Mouse (Mus musculus) embryonic facial prominence, embryonic 13.5 days (tissue): ENCODE measurements at regions not wholly inside any gene's neighbourhood (a gene's known extent, or its start where the extent isn't known, plus 50 kb on each side); places are given as distances from the start of the nearest gene placed in this dataset.

ENCODE experiments used
- ATAC-seq: fragments of 200-750 bp; cut with Nextera tagmentation; 2 replicates; pipeline ENCODE4 v1.8.0; 2017; ENCODE audit warnings: low read depth; ENCODE audit not compliant: insufficient number of reproducible peaks, insufficient read depth, low FRiP score, low TSS enrichment
- H3K27ac ChIP-seq: fragments of 300-500 bp; sonication (generic); 2 replicates; pipeline ENCODE4 v1.5.1; 2015; ENCODE audit warnings: moderate library complexity, mild to moderate bottlenecking, inconsistent platforms
- H3K27me3 ChIP-seq: fragments of 300-500 bp; sonication (generic); 2 replicates; pipeline ENCODE4 v1.6.1; 2015; ENCODE audit warnings: mild to moderate bottlenecking, inconsistent platforms
- H3K36me3 ChIP-seq: fragments of 300-500 bp; sonication (generic); 2 replicates; pipeline ENCODE4 v1.6.1; 2015; ENCODE audit warnings: mild to moderate bottlenecking, inconsistent platforms
- H3K4me1 ChIP-seq: fragments of 300-500 bp; sonication (generic); 2 replicates; pipeline ENCODE4 v1.6.1; 2015; ENCODE audit warnings: inconsistent platforms
- H3K4me2 ChIP-seq: fragments of 300-500 bp; sonication (generic); 2 replicates; pipeline ENCODE4 v1.6.1; 2015; ENCODE audit warnings: moderate library complexity, mild to moderate bottlenecking, inconsistent platforms
- H3K4me3 ChIP-seq: fragments of 300-500 bp; sonication (generic); 2 replicates; pipeline ENCODE4 v1.5.1; 2015; ENCODE audit warnings: mild to moderate bottlenecking, inconsistent platforms
- H3K9ac ChIP-seq: fragments of 300-500 bp; sonication (generic); 2 replicates; pipeline ENCODE4 v1.6.1; 2015; ENCODE audit warnings: mild to moderate bottlenecking, inconsistent platforms
- H3K9me3 ChIP-seq: fragments of 300-500 bp; sonication (generic); 2 replicates; pipeline ENCODE4 v1.6.1; 2016; ENCODE audit warnings: inconsistent platforms
- WGBS: fragments of 180-500 bp; shearing (Covaris S2); methylation state at CpG from one replicate; pipeline ENCODE4 v1.1.7; 2015; ENCODE audit warnings: mixed read lengths; 5-methylcytosine and 5-hydroxymethylcytosine counted together

DNA sequence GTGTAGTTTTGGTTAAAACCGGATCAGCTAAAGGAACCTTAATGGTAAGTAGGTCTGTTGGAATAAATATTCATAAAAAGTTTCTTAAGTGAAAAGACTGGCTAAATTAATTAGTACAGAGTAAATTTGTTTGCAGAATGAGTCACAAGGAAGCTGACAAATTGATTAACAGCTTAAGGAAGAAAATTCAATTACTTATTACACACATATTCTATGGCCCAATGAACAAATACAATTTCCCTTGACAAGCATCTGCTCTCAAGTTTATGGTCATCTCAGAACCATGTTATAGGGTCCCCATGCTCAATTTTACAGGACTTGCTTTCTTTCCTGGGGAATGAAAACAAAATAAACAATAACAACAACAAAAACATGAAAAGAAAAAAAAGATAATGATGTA is 231.4 kb upstream of the Frg1 start:
- H3K27me3 ChIP-seq = no peaks in the 10 kb centered on the region; the same call in 1 of the 2 replicates
- no peaks in the 10 kb centered on the region for H3K9me3 ChIP-seq
- 94% methylated on average over 1 of the region's 1 CpGs for WGBS
- no peaks in the 10 kb centered on the region for H3K36me3 ChIP-seq
- no peak overlapping the region for H3K4me2 ChIP-seq
- H3K4me1 ChIP-seq = peaks cover 3% of the 10 kb centered on the region
- H3K9ac ChIP-seq = no peak overlapping the region
- no peak for ATAC-seq
- no peak overlapping the region for H3K27ac ChIP-seq
- H3K4me3 ChIP-seq = no peak overlapping the region

GRCm38 (mm10) chr8:41644626-41645025 is 227.8 kb upstream of the Frg1 start:
- Histone ChIP-seq H3K27ac (no peak overlapping the region), H3K4me3 (no peak overlapping the region), H3K27me3 (no peaks in the 10 kb centered on the region; the same call in 1 of the 2 replicates), H3K4me1 (peaks cover 3% of the 10 kb centered on the region), H3K36me3 (no peaks in the 10 kb centered on the region), H3K9me3 (no peaks in the 10 kb centered on the region), H3K9ac (no peak overlapping the region), H3K4me2 (no peak overlapping the region)
- no peak for ATAC-seq
- WGBS = 31% methylated on average over 5 of the region's 5 CpGs

DNA sequence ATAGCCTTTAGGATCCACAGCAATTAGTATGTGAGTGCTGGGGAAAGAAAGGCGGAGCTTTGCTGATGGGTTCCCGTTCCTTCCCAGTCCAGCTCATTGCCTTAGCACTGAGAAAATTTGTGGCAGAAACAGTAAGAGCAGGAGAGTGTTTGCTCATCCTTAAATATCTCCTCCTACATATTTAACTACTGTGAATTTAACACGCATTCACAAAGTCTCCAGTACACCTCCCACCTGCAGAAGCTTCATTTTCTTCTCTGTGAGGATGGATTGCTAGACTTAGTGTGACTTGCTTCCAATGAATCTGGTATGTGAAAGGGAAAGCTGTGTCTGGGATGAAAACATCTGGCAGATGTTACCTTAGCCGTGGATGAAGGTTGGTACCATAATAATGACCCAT is 207.0 kb upstream of the Frg1 start:
- H3K27ac ChIP-seq = no peak overlapping the region
- no peaks in the 10 kb centered on the region for H3K27me3 ChIP-seq
- H3K9ac ChIP-seq = no peak overlapping the region
- WGBS = 81% methylated on average over 4 of the region's 4 CpGs
- no peak overlapping the region for H3K4me3 ChIP-seq
- ATAC-seq = no peak
- no peaks in the 10 kb centered on the region for H3K9me3 ChIP-seq
- H3K4me2 ChIP-seq = no peak overlapping the region
- H3K4me1 ChIP-seq = no peaks in the 10 kb centered on the region
- H3K36me3 ChIP-seq = no peaks in the 10 kb centered on the region

GRCm38 (mm10) chr8:41600255-41600654 is 183.4 kb upstream of the Frg1 start:
- Histone ChIP-seq H3K4me2 (no peak overlapping the region), H3K27me3 (no peaks in the 10 kb centered on the region), H3K4me3 (no peak overlapping the region), H3K9ac (no peak overlapping the region), H3K9me3 (no peaks in the 10 kb centered on the region), H3K4me1 (no peaks in the 10 kb centered on the region), H3K36me3 (no peaks in the 10 kb centered on the region), H3K27ac (no peak overlapping the region)
- ATAC-seq = no peak
- WGBS = 76% methylated on average over 1 of the region's 1 CpGs

DNA sequence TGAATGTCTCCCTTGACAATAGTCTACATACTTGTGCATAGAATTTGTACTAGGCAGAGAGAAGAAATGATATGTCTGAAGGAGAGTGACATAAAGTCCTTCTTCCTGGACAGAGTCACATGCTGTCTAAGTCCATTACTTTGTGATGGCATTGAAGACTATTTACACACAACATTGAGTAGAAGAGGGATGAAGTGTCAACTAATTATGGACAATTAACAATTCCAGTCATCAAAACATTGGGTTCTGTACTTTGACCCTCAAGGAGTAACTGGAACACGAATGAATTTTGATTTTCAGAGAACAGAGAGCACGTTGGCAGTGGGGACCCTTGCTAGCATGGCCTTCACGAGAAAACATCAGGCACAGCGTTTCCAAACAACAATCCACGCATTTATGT is 177.6 kb upstream of the Frg1 start:
- Histone ChIP-seq H3K4me3 (no peak overlapping the region), H3K9me3 (no peaks in the 10 kb centered on the region), H3K4me2 (no peak overlapping the region), H3K36me3 (no peaks in the 10 kb centered on the region), H3K27me3 (no peaks in the 10 kb centered on the region), H3K9ac (no peak overlapping the region), H3K27ac (no peak overlapping the region), H3K4me1 (no peaks in the 10 kb centered on the region)
- WGBS = 83% methylated on average over 5 of the region's 5 CpGs
- no peak for ATAC-seq

DNA sequence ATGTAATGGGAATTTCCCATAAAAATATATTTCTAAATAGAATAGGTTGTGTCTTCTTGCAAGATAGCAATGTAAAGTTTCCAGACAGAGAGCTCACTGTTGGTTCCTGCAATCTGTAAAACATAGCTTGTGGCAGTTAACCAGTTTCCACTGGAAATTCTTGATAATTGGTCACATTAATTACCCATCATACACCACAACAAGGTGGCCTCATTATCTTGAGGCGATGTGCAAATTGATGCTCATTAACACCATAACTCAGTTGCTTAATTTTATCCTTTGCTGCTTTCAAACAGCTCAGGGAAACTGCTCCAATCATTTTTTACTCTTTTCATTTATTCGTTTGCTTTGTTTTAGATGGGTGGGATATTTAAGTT is 176.8 kb upstream of the Frg1 start:
- no peaks in the 10 kb centered on the region for H3K4me1 ChIP-seq
- 76% methylated on average over 2 of the region's 2 CpGs for WGBS
- H3K27me3 ChIP-seq = no peaks in the 10 kb centered on the region
- no peak overlapping the region for H3K27ac ChIP-seq
- no peak overlapping the region for H3K9ac ChIP-seq
- H3K36me3 ChIP-seq = no peaks in the 10 kb centered on the region
- ATAC-seq = no peak
- no peak overlapping the region for H3K4me2 ChIP-seq
- H3K9me3 ChIP-seq = no peaks in the 10 kb centered on the region
- no peak overlapping the region for H3K4me3 ChIP-seq

- no peak for ATAC-seq
- 67% methylated on average over 6 of the region's 6 CpGs for WGBS
- no peaks in the 10 kb centered on the region for H3K36me3 ChIP-seq
- no peaks in the 10 kb centered on the region for H3K9me3 ChIP-seq
- no peak overlapping the region for H3K9ac ChIP-seq
- H3K4me1 ChIP-seq = no peaks in the 10 kb centered on the region
- no peak overlapping the region for H3K4me3 ChIP-seq
- no peaks in the 10 kb centered on the region for H3K27me3 ChIP-seq
- H3K27ac ChIP-seq = no peak overlapping the region
- no peak overlapping the region for H3K4me2 ChIP-seq
Measured at GRCm38 (mm10) chr8:41592741-41593665, 176.1 kb upstream of the Frg1 start.

DNA sequence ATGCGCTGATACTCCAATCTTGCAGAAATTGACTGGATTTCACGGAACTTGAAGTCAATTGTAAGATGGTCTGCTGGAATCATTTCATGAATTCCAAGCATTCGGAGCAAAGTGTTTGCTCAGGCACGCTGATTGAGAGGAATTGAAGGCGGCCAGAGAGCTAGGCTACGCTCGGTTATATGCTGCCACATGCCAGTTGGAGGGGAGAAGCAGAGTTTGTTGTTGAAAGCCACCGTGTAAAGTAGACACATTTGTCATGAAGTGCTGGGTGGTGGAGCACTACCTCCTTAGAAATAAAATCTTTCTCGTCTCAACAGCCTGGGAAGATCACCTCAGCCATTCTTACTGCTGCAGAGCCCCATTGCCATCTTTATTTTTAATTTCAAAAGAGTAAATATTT is 175.3 kb upstream of the Frg1 start:
- Histone ChIP-seq H3K4me3 (no peak overlapping the region), H3K4me1 (no peaks in the 10 kb centered on the region), H3K27me3 (no peaks in the 10 kb centered on the region), H3K4me2 (no peak overlapping the region), H3K9me3 (no peaks in the 10 kb centered on the region), H3K27ac (no peak overlapping the region), H3K9ac (no peak overlapping the region), H3K36me3 (no peaks in the 10 kb centered on the region)
- no peak for ATAC-seq
- 63% methylated on average over 9 of the region's 9 CpGs for WGBS

DNA sequence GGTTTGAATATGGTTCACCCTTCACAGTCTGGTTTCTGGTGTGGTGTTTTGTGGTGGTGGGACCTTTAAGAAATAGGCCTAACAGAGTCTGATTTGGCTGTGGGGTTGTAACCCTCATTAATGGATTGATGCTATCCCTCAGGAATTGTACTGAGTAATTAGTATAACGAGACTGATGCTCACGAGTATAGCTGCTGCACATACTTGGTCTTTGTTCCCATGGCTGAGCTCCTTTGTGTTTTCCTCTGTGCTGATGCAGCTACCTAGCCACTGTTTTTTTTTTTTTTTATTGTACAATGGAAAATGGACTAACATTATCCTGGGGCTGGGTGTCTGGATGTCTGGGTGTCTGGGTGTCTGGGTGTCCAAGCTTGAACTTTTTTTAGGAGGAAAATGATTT is 171.3 kb upstream of the Frg1 start:
- no peak overlapping the region for H3K4me3 ChIP-seq
- no peak overlapping the region for H3K9ac ChIP-seq
- no peak overlapping the region for H3K4me2 ChIP-seq
- H3K36me3 ChIP-seq = no peaks in the 10 kb centered on the region
- no peak overlapping the region for H3K27ac ChIP-seq
- ATAC-seq = no peak
- no peaks in the 10 kb centered on the region for H3K4me1 ChIP-seq
- H3K9me3 ChIP-seq = no peaks in the 10 kb centered on the region
- H3K27me3 ChIP-seq = no peaks in the 10 kb centered on the region
- WGBS = 51% methylated on average over 2 of the region's 2 CpGs

GRCm38 (mm10) chr8:41573027-41573885 is 156.4 kb upstream of the Frg1 start:
- H3K9me3 ChIP-seq = no peaks in the 10 kb centered on the region

GRCm38 (mm10) chr8:41570566-41570965 is 153.7 kb upstream of the Frg1 start:
- 84% methylated on average over 6 of the region's 6 CpGs for WGBS
- H3K4me3 ChIP-seq = no peak overlapping the region
- H3K4me1 ChIP-seq = no peaks in the 10 kb centered on the region
- no peaks in the 10 kb centered on the region for H3K9me3 ChIP-seq
- H3K4me2 ChIP-seq = no peak overlapping the region
- no peak for ATAC-seq
- no peaks in the 10 kb centered on the region for H3K36me3 ChIP-seq
- no peak overlapping the region for H3K9ac ChIP-seq
- H3K27ac ChIP-seq = no peak overlapping the region
- H3K27me3 ChIP-seq = no peaks in the 10 kb centered on the region

More at GRCm38 (mm10) chr8:41573027-41573885, 156.4 kb upstream of the Frg1 start:
- Histone ChIP-seq H3K9ac (no peak overlapping the region), H3K4me1 (no peaks in the 10 kb centered on the region), H3K4me2 (no peak overlapping the region), H3K4me3 (no peak overlapping the region), H3K27ac (no peak overlapping the region), H3K27me3 (no peaks in the 10 kb centered on the region), H3K36me3 (no peaks in the 10 kb centered on the region)
- ATAC-seq = no peak
- 46% methylated on average over 10 of the region's 10 CpGs for WGBS

DNA sequence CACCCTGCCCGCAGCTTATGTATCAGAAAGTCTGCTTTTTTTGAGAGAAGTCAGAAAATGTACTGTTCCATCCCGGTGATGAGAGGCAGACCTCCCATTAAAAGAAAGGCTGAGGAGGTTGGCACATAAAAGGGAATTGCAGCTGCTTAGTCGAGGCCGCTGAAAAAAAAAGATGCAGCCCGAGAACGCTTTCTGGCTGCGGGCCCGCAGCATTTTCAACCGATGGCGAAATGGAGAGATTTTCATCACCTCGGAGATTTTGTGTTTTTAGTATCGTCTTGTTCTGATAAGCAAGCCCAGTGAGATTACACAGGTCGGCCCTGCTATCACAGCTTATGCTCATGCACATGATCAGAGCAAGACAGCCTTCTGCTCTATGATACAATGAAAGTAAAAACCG is 145.1 kb upstream of the Frg1 start:
- H3K4me3 ChIP-seq = no peak overlapping the region
- H3K36me3 ChIP-seq = no peaks in the 10 kb centered on the region
- H3K27me3 ChIP-seq = no peaks in the 10 kb centered on the region
- H3K4me1 ChIP-seq = no peaks in the 10 kb centered on the region
- no peak overlapping the region for H3K27ac ChIP-seq
- ATAC-seq = no peak
- no peaks in the 10 kb centered on the region for H3K9me3 ChIP-seq
- no peak overlapping the region for H3K4me2 ChIP-seq
- 75% methylated on average over 14 of the region's 14 CpGs for WGBS
- H3K9ac ChIP-seq = no peak overlapping the region
